Mouse (Mus musculus) brain, embryonic 14.5 days (tissue): ENCODE data around the gene Grin1. TPM values are rescaled to one million over a fixed set of nuclear protein-coding genes. Genes with fewer than 3 reads are reported as not detected.

Experiments
- DNase-seq: peaks from one replicate; pipeline ENCODE4 v3.0.0-alpha.2; 2011; ENCODE audit warnings: low read depth
- CTCF ChIP-seq: fragments of 200-500 bp; IDR thresholded peaks from 2 replicates; pipeline ENCODE4 v1.5.1; 2012; ENCODE audit warnings: inconsistent platforms, mild to moderate bottlenecking, moderate library complexity, borderline replicate concordance; ENCODE audit not compliant: insufficient read depth, insufficient read length; ENCODE audit errors: extremely low read depth
- POLR2A ChIP-seq: fragments of 200-500 bp; IDR thresholded peaks from 2 replicates; pipeline ENCODE4 v1.6.1; 2012; ENCODE audit warnings: mild to moderate bottlenecking, inconsistent platforms, borderline replicate concordance; ENCODE audit not compliant: poor library complexity, insufficient read depth, insufficient read length, severe bottlenecking; ENCODE audit errors: extremely low read depth
- polyA plus RNA-seq: library from polyadenylated mRNA; depleted of rRNA; stranded (reverse); fragments of >200 nt; gene quantifications from 2 replicates; pipeline ENCODE4 v1.2.3, GENCODE M21; 2012

The Grin1 gene
- polyA plus RNA-seq, 1 experiment, result 47.2 TPM

DNA sequence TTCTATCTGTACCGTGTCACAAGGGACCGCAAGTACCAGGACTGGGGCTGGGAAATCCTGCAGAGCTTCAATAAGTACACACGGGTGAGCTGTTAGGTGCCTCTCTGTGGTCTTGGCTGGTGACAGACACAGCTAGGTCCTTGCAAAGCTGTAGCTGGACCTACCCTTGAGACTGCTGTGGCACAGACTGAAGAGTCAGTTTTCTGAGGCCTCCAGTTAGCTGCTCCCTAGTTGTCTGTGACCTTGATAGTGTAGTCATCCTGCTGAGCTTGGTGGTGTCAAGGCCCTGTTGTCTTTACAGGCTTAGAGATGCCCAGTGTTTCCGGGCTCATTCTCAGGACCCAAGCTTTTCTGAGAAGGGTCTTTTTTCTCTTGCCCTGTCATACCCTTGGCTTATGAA, 30.5 kb upstream of the Grin1 start:
- TF ChIP-seq POLR2A (no peak), CTCF (no peak)
- no peak for DNase-seq

DNA sequence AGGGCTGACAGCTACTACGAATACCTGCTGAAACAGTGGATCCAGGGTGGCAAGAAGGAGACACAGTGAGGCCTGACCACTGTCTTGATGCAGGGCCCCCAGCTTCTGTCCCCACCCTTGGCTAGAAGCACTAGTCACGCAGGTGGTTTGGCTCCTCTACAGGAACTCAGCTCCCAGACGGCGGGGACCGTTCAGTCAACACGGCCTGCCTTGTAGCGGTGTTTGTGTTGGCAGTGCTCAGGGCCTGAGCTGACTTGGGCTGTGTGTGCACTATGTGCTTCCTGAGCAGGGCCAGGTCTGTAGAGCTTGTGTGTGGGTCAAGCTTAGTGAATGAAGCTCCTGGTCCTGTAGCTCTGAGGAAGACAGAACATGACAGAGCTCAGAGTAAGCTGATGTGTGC, 29.2 kb upstream of the Grin1 start:
- TF ChIP-seq POLR2A (no peak), CTCF (no peak)
- no peak for DNase-seq

DNA sequence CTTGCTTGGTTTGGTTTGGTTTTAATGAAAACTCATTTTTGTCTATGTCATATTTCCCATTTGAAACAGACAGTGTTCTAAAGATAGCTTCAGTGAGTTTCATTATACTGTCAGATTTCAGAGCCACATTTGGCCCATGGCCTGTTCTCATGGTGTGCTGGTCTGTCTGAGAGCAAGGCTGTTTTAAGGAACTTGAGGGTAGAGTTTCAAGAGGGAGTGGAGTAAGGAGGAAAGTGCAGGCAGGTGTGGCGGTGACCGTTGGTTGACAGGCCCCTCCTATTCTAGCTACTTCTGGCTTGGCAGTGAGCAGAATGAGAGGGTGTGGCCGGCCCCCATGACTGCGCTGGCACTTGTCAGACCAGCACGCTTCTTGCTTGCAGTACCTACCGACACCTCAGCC, 19.3 kb upstream of the Grin1 start:
- DNase-seq, result no peak
- no peak for TF ChIP-seq POLR2A
- no peak for TF ChIP-seq CTCF

DNA sequence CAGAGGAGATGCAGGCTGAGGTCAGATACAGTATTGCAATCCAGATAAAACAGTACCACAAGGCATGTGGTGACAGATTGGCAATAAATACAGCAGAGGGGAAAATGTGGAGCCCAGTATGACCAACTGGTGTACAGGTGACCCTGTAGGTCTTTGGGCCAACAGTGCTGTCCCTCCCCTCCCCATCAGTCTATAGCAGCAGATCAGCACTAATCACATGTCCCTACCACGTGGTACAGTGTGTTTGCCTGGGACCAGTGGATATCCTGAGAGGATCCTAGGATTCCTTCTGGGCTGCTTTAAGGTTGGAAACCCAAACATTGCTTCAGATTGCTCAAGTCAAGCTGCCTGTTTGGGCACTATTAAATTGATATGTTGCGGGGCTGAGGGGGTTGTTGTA, 14.6 kb upstream of the Grin1 start:
- no peak for DNase-seq
- no peak for TF ChIP-seq CTCF
- no peak for TF ChIP-seq POLR2A

DNA sequence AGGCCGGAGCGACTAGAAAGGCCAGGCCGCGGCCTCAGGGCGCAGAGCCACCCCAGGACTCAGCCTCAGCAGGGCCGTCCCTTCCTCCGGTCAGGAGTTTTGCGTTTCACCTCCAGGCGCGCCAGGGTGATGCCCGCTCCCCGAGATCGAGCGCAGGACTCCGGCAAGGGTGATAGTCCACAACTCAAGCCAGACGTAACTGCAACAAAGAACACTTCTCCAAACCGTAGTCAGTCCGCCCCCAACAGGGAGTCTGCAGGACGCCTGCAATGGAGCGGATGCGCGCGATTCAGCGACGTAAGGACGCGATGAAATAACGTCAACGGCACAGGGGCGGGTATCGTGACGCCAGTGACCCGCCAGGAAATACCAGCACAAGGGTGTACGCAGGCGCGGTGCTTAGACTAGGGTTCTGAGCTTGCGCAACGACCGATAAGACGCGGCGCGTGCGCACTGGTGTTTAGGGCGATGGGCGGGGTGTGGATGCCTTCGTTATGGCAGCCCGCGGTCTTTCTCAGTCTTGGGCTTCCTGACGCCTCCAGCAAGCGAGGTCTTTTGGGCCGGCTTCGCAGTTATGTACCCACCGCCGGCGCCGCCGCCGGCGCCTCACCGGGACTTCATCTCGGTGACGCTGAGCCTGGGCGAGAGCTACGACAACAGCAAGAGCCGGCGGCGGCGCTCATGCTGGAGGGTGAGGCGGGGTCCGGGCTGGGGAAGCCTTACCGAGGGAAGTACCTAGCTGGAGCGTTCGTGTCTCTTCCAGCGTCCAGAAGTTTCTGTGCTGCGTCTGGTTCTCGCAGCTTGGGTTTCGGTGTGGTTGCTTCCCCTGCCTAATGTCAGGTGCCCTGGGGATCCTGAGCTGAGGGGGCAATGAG, 13.5 kb upstream of the Grin1 start, which contains the start of gene Man1b1:
Man1b1 (plus strand) TSS at position 53 of the 875 bp plus-strand sequence.
- peak; percentile 100 for DNase-seq
- 0 out of 2 replicates have a peak, but pooled peaks have one; percentile 25 for TF ChIP-seq CTCF
- TF ChIP-seq POLR2A, result peak; percentile 74; the same call in 1 of the 2 replicates

DNA sequence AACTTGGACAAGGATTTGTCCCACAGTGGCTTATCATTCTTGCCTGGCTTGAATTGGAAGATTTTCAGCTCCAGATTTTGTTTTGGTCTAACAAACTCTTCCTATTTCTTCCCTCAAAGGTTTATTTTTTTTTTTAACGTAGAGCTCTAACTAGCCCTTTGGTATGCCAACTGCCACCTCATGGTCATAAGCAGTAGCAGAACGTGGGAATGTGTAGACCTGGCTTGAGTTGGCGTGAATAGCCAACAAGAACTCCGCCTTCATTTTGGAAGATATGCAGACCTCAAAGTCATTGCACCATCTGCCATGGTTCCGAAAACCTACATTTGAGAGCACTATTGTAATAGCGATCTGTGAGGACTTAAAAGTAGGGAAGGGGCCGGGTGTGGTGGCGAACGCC, 12.5 kb upstream of the Grin1 start:
- TF ChIP-seq CTCF, result no peak
- no peak for TF ChIP-seq POLR2A
- DNase-seq, result peak; percentile 5

DNA sequence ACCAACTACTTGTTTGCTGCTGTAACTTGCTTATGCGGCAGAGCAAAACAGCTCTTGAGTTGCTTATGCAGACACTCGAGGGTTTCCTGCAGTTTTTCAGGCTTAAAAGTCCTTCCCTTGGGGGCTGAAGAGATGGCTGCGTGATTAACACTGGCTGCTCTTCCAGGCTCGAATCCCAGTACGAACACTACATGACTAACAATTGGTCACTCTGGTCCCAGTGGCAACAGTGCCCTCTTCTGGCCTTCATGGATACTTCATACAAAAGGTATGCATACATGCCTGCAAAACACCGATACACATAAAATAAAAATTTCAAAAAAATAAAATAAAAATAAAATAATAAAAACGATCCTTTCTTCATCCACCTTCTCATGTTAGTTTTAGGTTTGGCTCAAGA, 9.5 kb upstream of the Grin1 start:
- no peak for TF ChIP-seq POLR2A
- peak; percentile 60 for TF ChIP-seq CTCF
- peak; percentile 63 for DNase-seq

DNA sequence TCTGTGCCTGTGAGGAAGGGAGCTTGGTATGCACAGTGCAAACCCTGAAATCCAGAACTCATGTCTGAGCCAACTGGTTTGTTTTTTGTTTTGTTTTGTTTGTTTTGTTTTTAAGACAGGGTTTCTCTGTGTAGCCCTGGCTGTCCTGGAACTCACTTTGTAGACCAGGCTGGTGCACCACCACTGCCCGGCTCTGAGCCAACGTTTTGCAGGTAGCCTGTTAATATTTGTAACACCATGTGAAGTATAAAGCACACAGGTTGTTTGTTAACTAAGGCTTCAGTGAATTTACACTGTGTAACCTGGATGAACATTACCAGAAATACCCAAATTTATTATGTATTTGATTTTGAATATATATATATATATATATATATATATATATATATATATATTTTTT, 7.0 kb upstream of the Grin1 start:
- no peak for TF ChIP-seq CTCF
- no peak for TF ChIP-seq POLR2A
- DNase-seq, result no peak

DNA sequence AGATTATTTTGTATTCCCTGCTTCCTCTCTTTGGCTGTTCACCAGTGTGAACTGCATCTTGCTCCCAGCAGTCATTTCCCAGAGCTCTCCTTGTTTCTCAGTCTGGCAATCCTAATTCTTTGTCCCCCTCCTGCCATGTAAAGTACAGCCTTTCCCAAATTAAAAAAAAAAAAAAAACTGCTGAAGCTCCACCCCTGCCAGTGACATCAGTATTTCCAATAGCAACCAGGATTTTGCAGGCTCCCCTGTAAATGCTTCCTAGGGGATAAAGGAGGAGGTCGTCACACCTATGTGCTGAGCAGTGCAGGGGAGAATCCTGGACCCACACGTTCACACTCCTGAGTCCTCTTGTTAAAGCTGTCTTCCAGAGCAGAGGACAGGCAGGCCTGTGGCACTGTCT, 1.1 kb upstream of the Grin1 start:
- TF ChIP-seq POLR2A (no peak), CTCF (no peak)
- no peak for DNase-seq

DNA sequence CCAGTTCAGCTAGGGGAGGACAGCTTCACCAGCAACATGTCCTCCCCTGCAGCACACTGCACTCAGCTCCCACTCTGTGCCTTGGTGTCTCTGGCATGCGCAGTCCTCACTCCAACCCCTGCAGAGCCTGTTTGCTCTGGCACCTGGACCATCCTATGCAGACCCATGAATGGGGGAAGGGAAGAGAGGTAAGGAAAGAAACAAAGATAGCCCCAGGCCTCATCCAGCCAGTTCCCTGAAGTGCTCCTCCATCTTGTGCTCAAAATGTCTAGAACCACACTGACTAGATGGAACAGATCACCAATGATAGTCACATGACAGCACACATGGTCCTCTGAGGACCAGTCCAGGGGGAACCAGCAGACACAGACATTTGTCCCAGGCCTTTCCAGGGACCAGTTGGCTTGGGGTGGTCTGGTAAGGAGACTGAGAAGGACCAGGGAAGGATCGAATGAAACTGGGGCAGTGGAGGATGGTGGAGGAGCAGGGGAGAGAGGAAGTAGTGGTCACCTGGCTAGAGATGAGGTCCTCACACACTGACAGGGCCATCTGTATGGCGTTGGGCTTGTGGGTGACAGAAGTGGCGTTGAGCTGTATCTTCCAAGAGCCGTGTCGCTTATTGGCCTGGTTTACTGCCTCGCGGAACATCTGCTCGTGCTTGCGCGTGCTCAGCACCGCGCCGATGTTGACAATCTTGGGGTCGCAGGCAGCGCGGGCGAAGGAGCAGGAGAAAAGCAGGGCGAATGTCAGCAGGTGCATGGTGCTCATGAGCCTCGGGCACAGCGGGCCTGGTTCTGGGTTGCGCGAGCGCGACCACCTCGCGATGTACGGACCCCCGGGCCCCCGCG, 644 bp downstream of the Grin1 start:
- peak; percentile 63 for DNase-seq

DNA sequence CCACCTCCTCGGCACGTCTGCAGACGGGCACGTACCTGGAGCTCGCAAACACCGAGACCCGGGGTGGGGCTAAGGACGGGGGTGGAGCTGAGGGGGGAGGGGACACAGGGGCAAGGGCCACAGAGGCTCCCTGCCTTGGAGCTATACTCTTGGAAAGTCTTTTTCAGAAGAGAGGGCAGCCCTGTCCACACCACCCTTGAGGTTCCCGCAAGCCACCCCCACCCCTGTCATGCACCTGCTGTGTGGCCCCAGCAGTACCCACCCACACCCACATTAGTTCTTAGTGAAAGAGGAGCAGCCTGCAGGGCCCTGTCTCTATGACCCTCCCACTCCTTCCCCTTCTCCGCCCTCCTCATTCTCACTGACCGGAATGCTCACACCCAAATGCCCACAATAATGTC, 7.5 kb downstream of the Grin1 start:
- DNase-seq, result no peak
- no peak for TF ChIP-seq POLR2A
- TF ChIP-seq CTCF, result no peak

More for the DNA sequence above, 644 bp downstream of the Grin1 start:
- TF ChIP-seq CTCF (no peak), POLR2A (no peak)

DNA sequence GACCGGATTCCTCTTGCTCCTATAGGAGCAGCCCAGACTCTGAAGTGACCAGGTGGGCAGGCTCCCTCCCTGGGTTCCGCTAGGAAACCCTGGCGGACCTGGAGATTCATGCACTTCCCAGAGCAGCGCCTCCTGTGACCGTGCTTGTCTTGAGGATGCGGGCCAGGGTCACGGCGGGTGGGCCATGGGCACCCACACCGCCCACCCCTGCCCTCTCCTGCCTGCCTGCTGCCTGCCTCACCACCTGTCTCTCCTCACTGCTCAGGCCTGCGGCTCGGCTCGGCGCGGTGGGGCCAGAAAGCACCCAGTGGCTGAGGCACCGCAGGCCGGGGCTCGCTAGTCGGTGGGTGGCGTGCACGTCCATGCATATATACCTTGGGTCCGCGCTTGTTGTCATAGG, 8.0 kb downstream of the Grin1 start:
- DNase-seq, result no peak
- TF ChIP-seq CTCF (no peak), POLR2A (no peak)

DNA sequence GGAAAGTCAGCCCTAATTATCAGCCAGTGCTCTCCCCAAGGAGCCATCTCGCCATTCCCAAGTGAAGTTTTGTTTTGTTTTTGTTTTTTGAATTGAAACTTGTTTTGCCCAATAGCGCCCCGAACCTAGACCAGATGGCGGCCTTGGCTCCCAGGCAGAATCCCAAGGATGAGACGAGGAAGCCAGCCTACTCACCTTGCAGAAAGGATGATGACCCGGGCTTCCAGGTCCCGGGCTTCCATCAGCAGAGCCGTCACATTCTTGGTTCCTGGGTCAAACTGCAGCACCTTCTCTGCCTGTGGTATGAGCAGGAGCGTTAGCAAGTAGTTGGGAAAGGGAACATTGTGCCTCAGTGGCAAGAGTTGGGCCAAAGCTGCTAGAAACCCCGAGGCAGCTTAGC, 8.8 kb downstream of the Grin1 start:
- TF ChIP-seq CTCF, result no peak
- TF ChIP-seq POLR2A, result no peak
- no peak for DNase-seq
